Mouse (Mus musculus) gastrocnemius, adult 2 months (tissue): ENCODE measurements around the gene Olfr95. TPM values are rescaled to one million over a fixed set of nuclear protein-coding genes. Genes with fewer than 3 reads are reported as not detected.
"Not testable (repeated sequence)": the region's sequence is repeated elsewhere in the genome, so short reads cannot be mapped to it uniquely, and the experiment has no call there.

Source experiments
- DNase-seq: peaks from one replicate; pipeline ENCODE4 v3.0.0; 2022
- H3K27ac ChIP-seq: fragments of 200-600 bp; 2 replicates; pipeline ENCODE4 v1.8.1; 2022; ENCODE audit warnings: mild to moderate bottlenecking
- H3K4me3 ChIP-seq: fragments of 200-600 bp; 2 replicates; pipeline ENCODE4 v1.8.1; 2022; ENCODE audit warnings: mild to moderate bottlenecking, moderate library complexity
- CTCF ChIP-seq: fragments of 200-600 bp; IDR thresholded peaks from 2 replicates; pipeline ENCODE4 v1.8.1; 2022; ENCODE audit warnings: antibody characterized with exemption, mild to moderate bottlenecking, moderate library complexity
- intact Hi-C: fragments of 180-260 bp; cut with DNase I; formaldehyde crosslinking; loops from one replicate; pipeline ENCODE4 v1.15.1; 2025
- long read RNA-seq, 2 experiments: library from polyadenylated mRNA; stranded (forward); transcript quantifications; one replicate each; pipeline ENCODE4 v2.0.0; 2021
- total RNA-seq, 2 experiments: library from RNA; stranded (reverse); gene quantifications; 2 replicates each; pipeline ENCODE4 v1.2.3; 2021

The Olfr95 gene
- not detected for total RNA-seq
- long read RNA-seq, experiment 1, result 0 reads
- long read RNA-seq, experiment 2, result 0 reads

DNA sequence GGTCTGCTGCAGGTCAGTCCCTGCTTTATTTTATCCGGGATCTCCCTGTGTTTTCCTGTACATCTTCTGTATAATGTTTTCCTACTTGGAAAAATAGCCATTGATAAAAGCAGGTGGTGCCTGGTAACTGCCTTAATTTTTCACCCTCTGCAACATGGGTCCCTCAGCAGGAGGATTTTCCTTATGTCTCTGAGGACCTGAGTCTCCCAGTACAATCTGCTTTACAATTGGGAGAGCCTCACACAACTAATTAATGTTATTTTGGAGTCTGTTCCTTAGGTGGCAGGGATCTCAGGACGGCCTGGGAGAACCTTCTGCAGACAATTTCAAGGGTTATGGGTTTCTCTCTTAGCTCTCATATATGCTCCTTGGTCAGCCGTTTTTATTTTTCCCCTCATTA, at the start of gene Olfr95:
Gene Olfr95, minus strand, starts transcription at position 101 of the 400 bp plus-strand sequence.
- TF ChIP-seq CTCF, result no peak
- no peak within 1 kb of the TSS for H3K4me3 ChIP-seq
- H3K27ac ChIP-seq, result no peak within 1 kb of the TSS
- intact Hi-C loops, result no loop called here
- no peak for DNase-seq

GRCm38 (mm10) chr17:37250544-37250943, 37.6 kb upstream of the Olfr95 start:
- peak; percentile 46 for TF ChIP-seq CTCF
- intact Hi-C loops, result no loop called here
- Histone ChIP-seq H3K4me3 (no peak overlapping the region), H3K27ac (no peak overlapping the region)
- no peak for DNase-seq

GRCm38 (mm10) chr17:37249460-37249859, 36.5 kb upstream of the Olfr95 start:
- intact Hi-C loops, result no loop called here
- TF ChIP-seq CTCF, result no peak
- DNase-seq, result no peak
- Histone ChIP-seq H3K4me3 (no peak overlapping the region), H3K27ac (no peak overlapping the region)

DNA sequence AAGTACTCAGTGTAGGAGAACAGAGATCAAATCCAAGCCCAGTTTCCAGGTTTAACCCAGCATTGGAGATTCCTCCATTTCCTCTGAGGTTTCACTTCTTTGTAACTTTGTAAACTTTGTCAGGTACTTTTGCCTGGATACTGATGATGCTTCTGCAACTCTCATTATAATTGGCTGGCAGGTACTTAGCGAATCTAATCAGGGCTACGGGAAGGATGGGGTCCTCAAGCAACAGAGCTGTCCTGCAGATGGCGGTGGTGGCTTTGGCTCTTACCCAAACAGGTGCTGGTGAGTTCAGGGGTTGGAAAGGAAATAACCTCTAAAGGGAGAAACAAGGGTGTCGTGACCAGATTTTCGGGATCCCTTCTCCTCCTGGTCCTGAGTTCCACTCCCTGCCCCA, 33.8 kb upstream of the Olfr95 start:
- DNase-seq, result no peak
- H3K27ac ChIP-seq, result no peak overlapping the region
- intact Hi-C loops, result no loop called here
- no peak overlapping the region for H3K4me3 ChIP-seq
- no peak for TF ChIP-seq CTCF

- Histone ChIP-seq H3K27ac (no peak overlapping the region), H3K4me3 (no peak overlapping the region)
- intact Hi-C loops, result no loop called here
- DNase-seq, result no peak
- TF ChIP-seq CTCF, result no peak
Measured at GRCm38 (mm10) chr17:37242198-37242597, 29.3 kb upstream of the Olfr95 start.

DNA sequence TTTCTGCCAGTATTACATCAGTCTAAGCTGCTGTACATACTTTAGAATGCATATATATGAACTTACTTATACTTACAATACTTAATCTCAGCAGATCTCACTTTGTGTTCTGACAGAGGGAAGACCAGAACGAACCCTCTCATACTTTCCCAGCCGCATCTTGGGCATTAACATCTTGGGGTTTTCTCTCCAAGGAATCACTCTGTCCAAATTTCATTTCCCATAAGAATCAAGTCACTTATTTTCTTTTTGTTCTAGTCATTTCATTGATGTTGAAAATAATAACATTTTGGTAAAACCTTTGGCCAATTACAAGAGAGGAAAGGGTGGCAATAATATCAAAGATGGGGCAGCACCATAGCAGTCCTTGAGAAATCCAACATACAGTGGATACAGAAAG, 24.3 kb upstream of the Olfr95 start, which contains the start of gene Olfr97:
Gene Olfr97, minus strand, starts transcription at position 101 of the 400 bp plus-strand sequence.
- DNase-seq, H3K27ac ChIP-seq, intact Hi-C loops, H3K4me3 ChIP-seq: not testable (repeated sequence)

- H3K27ac ChIP-seq, result no peak overlapping the region
- no peak for DNase-seq
- no peak overlapping the region for H3K4me3 ChIP-seq
- intact Hi-C loops, result no loop called here
- TF ChIP-seq CTCF, result peak; percentile 18; the same call in 1 of the 2 replicates
Measured at GRCm38 (mm10) chr17:37221879-37222278, 9.0 kb upstream of the Olfr95 start.

DNA sequence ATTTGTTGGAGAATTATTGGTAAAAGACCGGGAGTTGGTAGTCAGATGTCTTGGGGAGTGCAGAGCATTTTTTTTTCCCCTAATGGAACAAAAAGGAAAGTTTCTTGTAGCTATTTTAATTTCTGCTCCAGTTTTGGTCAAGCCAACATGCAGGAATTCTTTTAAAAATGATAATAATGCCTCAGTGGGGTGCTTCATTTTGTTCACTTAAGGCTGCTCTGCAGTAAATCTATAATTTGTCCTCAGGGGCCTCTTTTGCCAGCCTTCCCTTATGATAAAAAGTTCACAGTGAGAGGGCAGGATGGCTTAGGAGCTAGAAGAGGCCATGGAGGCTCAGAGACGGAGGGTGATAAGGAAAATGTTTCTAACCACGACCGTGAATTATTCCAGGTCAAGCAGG, 6.9 kb upstream of the Olfr95 start, which contains the start of gene Olfr96:
Gene Olfr96, plus strand, starts transcription at position 301 of the 400 bp plus-strand sequence.
- H3K4me3 ChIP-seq, result no peak within 1 kb of the TSS
- H3K27ac ChIP-seq, result no peak within 1 kb of the TSS
- DNase-seq, result no peak
- TF ChIP-seq CTCF, result no peak
- intact Hi-C loops, result no loop called here

GRCm38 (mm10) chr17:37218486-37218885, 5.6 kb upstream of the Olfr95 start:
- no peak for TF ChIP-seq CTCF

GRCm38 (mm10) chr17:37210884-37211768, 1.8 kb downstream of the Olfr95 start:
- no peak for TF ChIP-seq CTCF
- intact Hi-C loops, result no loop called here
- H3K4me3 ChIP-seq, result no peak overlapping the region

More at GRCm38 (mm10) chr17:37218486-37218885, 5.6 kb upstream of the Olfr95 start:
- peak; percentile 50 for DNase-seq
- intact Hi-C loops, result no loop called here
- Histone ChIP-seq H3K4me3 (no peak overlapping the region), H3K27ac (no peak overlapping the region)

DNA sequence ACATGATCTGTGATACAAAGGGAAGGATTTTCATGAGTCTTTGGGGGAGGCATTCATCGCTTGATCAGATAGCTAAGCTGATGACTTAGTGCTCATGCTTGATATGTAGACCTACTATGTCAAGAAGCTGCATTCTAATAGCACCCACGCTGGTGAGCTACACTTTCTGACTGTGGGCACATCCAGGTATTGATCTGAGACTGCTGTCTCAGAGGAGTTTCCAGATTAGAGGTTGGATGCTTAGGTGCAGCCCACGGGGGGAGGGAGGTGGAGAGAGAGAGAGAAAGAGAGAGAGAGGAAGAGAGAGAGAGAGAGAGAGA, 9.0 kb downstream of the Olfr95 start:
- Histone ChIP-seq H3K27ac (no peak overlapping the region), H3K4me3 (no peak overlapping the region)
- intact Hi-C loops, result loop anchor here (1.0 kb wide), 1 partner anchor 121 kb away; no protein-coding TSS in a partner anchor
- DNase-seq, result no peak
- no peak for TF ChIP-seq CTCF

More at GRCm38 (mm10) chr17:37210884-37211768, 1.8 kb downstream of the Olfr95 start:
- no peak for DNase-seq
- H3K27ac ChIP-seq, result no peak overlapping the region

- intact Hi-C loops, result loop anchor here (1.0 kb wide), 1 partner anchor 120 kb away; no protein-coding TSS in a partner anchor
- H3K27ac ChIP-seq, result no peak overlapping the region
- no peak; the same call in 1 of the 2 replicates for TF ChIP-seq CTCF
- H3K4me3 ChIP-seq, result no peak overlapping the region
- peak; percentile 77 for DNase-seq
Measured at GRCm38 (mm10) chr17:37203206-37203916, 9.6 kb downstream of the Olfr95 start.

GRCm38 (mm10) chr17:37200894-37201293, 12.0 kb downstream of the Olfr95 start, which contains the start of gene Olfr94:
Gene Olfr94, minus strand, starts transcription at chr17:37200994.
- TF ChIP-seq CTCF, result no peak
- H3K4me3 ChIP-seq, result no peak within 1 kb of the TSS
- no peak within 1 kb of the TSS for H3K27ac ChIP-seq
- intact Hi-C loops, result no loop called here
- no peak for DNase-seq
